Mouse (Mus musculus) forebrain, embryonic 11.5 days (tissue): ENCODE results near the gene Mars. TPM values are rescaled to one million over a fixed set of nuclear protein-coding genes. Genes with fewer than 3 reads are reported as not detected.
A peak's percentile ranks its signal among the peaks of the same experiment; 100 is the strongest.
"Not testable (repeated sequence)": the region's sequence is repeated elsewhere in the genome, so short reads cannot be mapped to it uniquely, and the experiment has no call there.

Source experiments
- ATAC-seq: fragments of 200-750 bp; cut with Nextera tagmentation; replicated peaks from 2 replicates; pipeline ENCODE4 v1.8.0; 2017; ENCODE audit warnings: moderate TSS enrichment; ENCODE audit not compliant: low FRiP score
- DNase-seq: peaks from one replicate; pipeline ENCODE4 v3.0.0-alpha.2; 2017; ENCODE audit warnings: low spot score
- H3K27ac ChIP-seq: fragments of 300-500 bp; sonication (generic); 2 replicates; pipeline ENCODE4 v1.5.1; 2014; ENCODE audit warnings: low read depth, low read length
- H3K27me3 ChIP-seq: fragments of 300-500 bp; sonication (generic); 2 replicates; pipeline ENCODE4 v1.6.1; 2014; ENCODE audit warnings: mild to moderate bottlenecking, low read length, mixed read lengths; ENCODE audit not compliant: control insufficient read depth, insufficient read depth
- H3K36me3 ChIP-seq: fragments of 300-500 bp; sonication (generic); 2 replicates; pipeline ENCODE4 v1.6.1; 2014; ENCODE audit warnings: mild to moderate bottlenecking, low read length, moderate library complexity, mixed read lengths; ENCODE audit not compliant: control insufficient read depth, insufficient read depth
- H3K4me1 ChIP-seq: fragments of 300-500 bp; sonication (generic); replicated peaks from 2 replicates; pipeline ENCODE4 v1.6.1; 2014; ENCODE audit warnings: low read length, mixed read lengths; ENCODE audit not compliant: control insufficient read depth, insufficient read depth
- H3K4me2 ChIP-seq: fragments of 300-500 bp; sonication (generic); 2 replicates; pipeline ENCODE4 v1.6.1; 2014; ENCODE audit warnings: low read depth, mild to moderate bottlenecking, low read length, moderate library complexity, mixed read lengths; ENCODE audit not compliant: severe bottlenecking
- H3K4me3 ChIP-seq: fragments of 300-500 bp; sonication (generic); 2 replicates; pipeline ENCODE4 v1.5.1; 2014; ENCODE audit warnings: low read depth, low read length
- H3K9ac ChIP-seq: fragments of 300-500 bp; sonication (generic); 2 replicates; pipeline ENCODE4 v1.6.1; 2014; ENCODE audit warnings: low read length
- H3K9me3 ChIP-seq: fragments of 300-500 bp; sonication (generic); 2 replicates; pipeline ENCODE4 v1.6.1; 2016; ENCODE audit warnings: low read length, mixed read lengths; ENCODE audit not compliant: control insufficient read depth
- WGBS: fragments of 180-500 bp; shearing (Covaris S2); extraction: QIAGEN DNeasy Blood & Tissue Kit; methylation state at CpG from one replicate; pipeline ENCODE4 v1.1.7; 2014; 5-methylcytosine and 5-hydroxymethylcytosine counted together
- polyA plus RNA-seq: library from polyadenylated mRNA; unstranded; fragments of >200 nt; fragmentation: Nextera tagmentation; extraction: Ambion mirVana; gene quantifications from 2 replicates; pipeline ENCODE4 v1.2.1, GENCODE M21; 2014

The Mars gene
- polyA plus RNA-seq, 1 experiment from 2014 or later = 191 TPM

GRCm38 (mm10) chr10:127321621-127322020 is 10.0 kb upstream of the Mars start, which contains the start of gene Arhgap9:
Arhgap9 (plus strand) TSS chr10:127321964.
- Histone ChIP-seq H3K4me2 (no peak within 1 kb of the TSS), H3K4me3 (no peak within 1 kb of the TSS), H3K4me1 (peaks cover 8% of the 10 kb centered on the region), H3K27me3 (peaks cover 26% of the 10 kb centered on the region), H3K9ac (no peak within 1 kb of the TSS), H3K27ac (no peak within 1 kb of the TSS), H3K36me3 (no peaks in the 10 kb centered on the region), H3K9me3 (no peaks in the 10 kb centered on the region)
- 81% methylated on average over 3 of the region's 3 CpGs for WGBS
- ATAC-seq (no peak), DNase-seq (no peak)

GRCm38 (mm10) chr10:127319969-127320368 is 8.4 kb upstream of the Mars start:
- no peak for ATAC-seq
- Histone ChIP-seq H3K27ac (no peak overlapping the region), H3K4me2 (no peak overlapping the region), H3K4me1 (no peaks in the 10 kb centered on the region), H3K27me3 (peaks cover 10% of the 10 kb centered on the region), H3K4me3 (no peak overlapping the region), H3K9me3 (no peaks in the 10 kb centered on the region), H3K36me3 (no peaks in the 10 kb centered on the region), H3K9ac (no peak overlapping the region)
- 87% methylated on average over 7 of the region's 7 CpGs for WGBS
- DNase-seq = no peak

GRCm38 (mm10) chr10:127318009-127318408 is 6.4 kb upstream of the Mars start:
- Histone ChIP-seq H3K4me3 (no peak overlapping the region), H3K4me1 (no peaks in the 10 kb centered on the region), H3K36me3 (no peaks in the 10 kb centered on the region), H3K4me2 (no peak overlapping the region), H3K9ac (no peak overlapping the region), H3K27ac (no peak overlapping the region), H3K9me3 (no peaks in the 10 kb centered on the region), H3K27me3 (no peaks in the 10 kb centered on the region)
- WGBS = 46% methylated on average over 4 of the region's 4 CpGs
- no peak for DNase-seq
- no peak for ATAC-seq

GRCm38 (mm10) chr10:127317277-127317676 is 5.7 kb upstream of the Mars start:
- no peaks in the 10 kb centered on the region for H3K4me1 ChIP-seq
- no peak for DNase-seq
- no peak overlapping the region for H3K4me2 ChIP-seq
- H3K27me3 ChIP-seq = no peaks in the 10 kb centered on the region
- H3K36me3 ChIP-seq = no peaks in the 10 kb centered on the region
- no peak overlapping the region for H3K27ac ChIP-seq
- H3K9me3 ChIP-seq = no peaks in the 10 kb centered on the region
- WGBS = 77% methylated on average over 2 of the region's 2 CpGs
- H3K9ac ChIP-seq = no peak overlapping the region
- ATAC-seq = no peak
- no peak overlapping the region for H3K4me3 ChIP-seq

GRCm38 (mm10) chr10:127314950-127315349 is 3.4 kb upstream of the Mars start:
- not testable (repeated sequence) for ATAC-seq, H3K4me3 ChIP-seq, H3K9ac ChIP-seq, H3K27me3 ChIP-seq, H3K27ac ChIP-seq, DNase-seq, H3K9me3 ChIP-seq, H3K4me1 ChIP-seq, H3K36me3 ChIP-seq, H3K4me2 ChIP-seq
- 96% methylated on average over 1 of the region's 1 CpGs for WGBS

- not testable (repeated sequence) for H3K4me3 ChIP-seq, H3K9me3 ChIP-seq, H3K9ac ChIP-seq, H3K36me3 ChIP-seq, DNase-seq, H3K4me1 ChIP-seq, H3K4me2 ChIP-seq, ATAC-seq, H3K27ac ChIP-seq, H3K27me3 ChIP-seq
- WGBS = 95% methylated on average over 5 of the region's 5 CpGs
Observed at GRCm38 (mm10) chr10:127313516-127313915, 1.9 kb upstream of the Mars start.

GRCm38 (mm10) chr10:127312858-127313257 is 1.3 kb upstream of the Mars start:
- ATAC-seq = no peak
- Histone ChIP-seq H3K36me3 (peaks cover 2% of the 10 kb centered on the region; the same call in 1 of the 2 replicates), H3K27me3 (no peaks in the 10 kb centered on the region), H3K4me2 (no peak overlapping the region), H3K27ac (no peak overlapping the region), H3K9me3 (no peaks in the 10 kb centered on the region), H3K9ac (no peak overlapping the region), H3K4me3 (no peak overlapping the region), H3K4me1 (peaks cover 4% of the 10 kb centered on the region)
- 80% methylated on average over 4 of the region's 4 CpGs for WGBS
- DNase-seq = no peak

GRCm38 (mm10) chr10:127312356-127312676 is 730 bp upstream of the Mars start:
- Histone ChIP-seq H3K4me1 (peaks cover 4% of the 10 kb centered on the region), H3K4me3 (peak overlapping the region; percentile 79), H3K36me3 (peaks cover 5% of the 10 kb centered on the region; the same call in 1 of the 2 replicates), H3K9ac (peak overlapping the region; percentile 55), H3K27ac (0 out of 2 replicates have a peak overlapping the region, but pooled peaks have one; percentile 37), H3K4me2 (peak overlapping the region; percentile 51), H3K27me3 (no peaks in the 10 kb centered on the region), H3K9me3 (no peaks in the 10 kb centered on the region)
- 0% methylated on average over 4 of the region's 4 CpGs for WGBS
- DNase-seq (peak; percentile 91), ATAC-seq (peak; percentile 45)
